Mouse (Mus musculus) liver, adult 2 months (tissue): Measurements from ENCODE around the gene Zc3h12a.

Source experiments
- CTCF ChIP-seq: fragments of 200-500 bp; IDR thresholded peaks from 2 replicates; pipeline ENCODE4 v1.5.1; 2011; ENCODE audit warnings: low read depth, low read length, control low read depth
- POLR2A ChIP-seq: fragments of 200-500 bp; IDR thresholded peaks from 2 replicates; pipeline ENCODE4 v1.6.1; 2011; ENCODE audit warnings: low read length, control low read depth; ENCODE audit not compliant: insufficient read depth; ENCODE audit errors: extremely low read depth

GRCm38 (mm10) chr4:125085346-125085841, 42.2 kb downstream of the Zc3h12a start:
- TF ChIP-seq POLR2A (no peak; the same call in 1 of the 2 replicates), CTCF (no peak)
